Mouse (Mus musculus) olfactory bulb, adult 2 months (tissue): ENCODE measurements around the gene Zbtb44.

Experiments
- CTCF ChIP-seq: fragments of 200-500 bp; IDR thresholded peaks from 2 replicates; pipeline ENCODE4 v1.5.1; 2012; ENCODE audit warnings: low read depth, mild to moderate bottlenecking, low read length, moderate library complexity; ENCODE audit not compliant: insufficient read depth
- POLR2A ChIP-seq: fragments of 200-500 bp; IDR thresholded peaks from 2 replicates; pipeline ENCODE4 v1.6.1; 2012; ENCODE audit warnings: mild to moderate bottlenecking, low read depth, low read length, moderate library complexity; ENCODE audit not compliant: insufficient read depth

DNA sequence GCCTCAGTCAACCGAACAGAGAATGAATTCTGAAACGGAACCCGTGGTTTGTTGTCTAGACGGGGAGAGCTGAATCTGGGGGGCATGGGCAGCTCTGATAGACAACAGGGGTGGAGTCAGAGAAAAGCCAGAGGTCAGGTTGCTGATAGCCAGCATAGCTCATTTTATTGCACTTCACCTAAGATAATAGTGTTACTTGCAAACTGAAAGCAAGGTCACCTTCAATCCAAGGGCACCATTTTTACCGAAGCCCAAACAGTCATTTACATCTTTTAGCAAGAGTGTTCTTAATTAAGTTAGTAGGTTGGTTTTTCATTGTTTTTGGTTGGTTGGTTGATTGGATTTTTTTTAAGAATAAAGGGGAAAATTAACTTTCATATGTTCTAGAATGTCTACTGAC, 89.0 kb downstream of the Zbtb44 start:
- TF ChIP-seq CTCF (no peak), POLR2A (no peak)
